In genomic region chr12:105687416-105687815, GRCm38 (mm10) we compare ENCODE assay signal across 11 mouse cellular contexts. TPM values are rescaled to one million over a fixed set of nuclear protein-coding genes. Genes with fewer than 3 reads are reported as not detected.
"Had no signal": no experiment of that assay in that cellular context is flagged by ENCODE, and none has a peak within 500 bp of the region (broad histone marks: within the 10 kb centered on the region; RNA-seq: fewer than 3 reads in every experiment).

No protein-coding gene starts in this region.

- H3K4me2 ChIP-seq: limb, embryonic 15.5 days; midbrain, embryonic 11.5 days had no signal

- H3K9me3 ChIP-seq: hindbrain, embryonic 15.5 days; limb, embryonic 15.5 days had no signal

- ATAC-seq: lung, postnatal 0 days had no signal

- H3K27me3 ChIP-seq: hindbrain, embryonic 15.5 days; limb, embryonic 15.5 days had no signal

- H3K27ac ChIP-seq: hindbrain, embryonic 15.5 days; kidney, postnatal 0 days; left cerebral cortex, adult 2 months; limb, embryonic 15.5 days had no signal

- H3K4me3 ChIP-seq: hindbrain, embryonic 15.5 days; left cerebral cortex, adult 2 months; limb, embryonic 15.5 days had no signal

- H3K9ac ChIP-seq: hindbrain, embryonic 15.5 days; limb, embryonic 15.5 days had no signal

- DNase-seq: kidney, adult 18-20 months; lung, adult 2 months; right cerebral cortex, postnatal 14 days; thymus, postnatal 4 days had no signal

RNA-seq across cellular contexts. Expression of gene Ak7, which starts 18.4 kb away (rescaled TPM):
- total RNA-seq: megakaryocyte progenitor cell, adult 5-6 weeks had no signal
